Mouse (Mus musculus) urinary bladder, postnatal 14 days (tissue): ENCODE measurements around the gene Mrc1.

ENCODE experiments used
- DNase-seq: peaks from one replicate; pipeline ENCODE4 v3.0.0; 2021; ENCODE audit warnings: low spot score

Gene Mrc1

DNA sequence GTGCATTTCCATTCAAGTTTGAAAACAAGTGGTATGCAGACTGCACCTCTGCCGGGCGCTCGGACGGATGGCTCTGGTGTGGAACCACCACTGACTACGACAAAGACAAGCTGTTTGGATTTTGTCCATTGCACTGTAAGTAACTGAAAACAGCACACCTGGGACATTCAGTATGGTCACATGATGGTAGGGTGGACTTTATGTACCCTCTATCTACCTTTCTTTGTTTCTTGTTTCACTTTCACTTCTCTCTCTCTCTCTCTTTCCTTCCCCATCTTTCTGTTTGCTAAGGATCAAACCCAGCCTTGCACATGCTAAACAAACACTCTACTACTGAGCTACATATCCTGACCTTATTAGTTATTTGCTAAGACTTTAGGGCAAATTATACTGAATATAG lies 15.0 kb downstream of the Mrc1 start:
- DNase-seq, result no peak

GRCm38 (mm10) chr2:14244668-14245067 lies 15.5 kb downstream of the Mrc1 start:
- no peak for DNase-seq

GRCm38 (mm10) chr2:14249839-14250564 lies 20.8 kb downstream of the Mrc1 start:
- DNase-seq, result no peak

- no peak for DNase-seq
These were observed 22.7 kb downstream of the Mrc1 start for GRCm38 (mm10) chr2:14251938-14252337.

DNA sequence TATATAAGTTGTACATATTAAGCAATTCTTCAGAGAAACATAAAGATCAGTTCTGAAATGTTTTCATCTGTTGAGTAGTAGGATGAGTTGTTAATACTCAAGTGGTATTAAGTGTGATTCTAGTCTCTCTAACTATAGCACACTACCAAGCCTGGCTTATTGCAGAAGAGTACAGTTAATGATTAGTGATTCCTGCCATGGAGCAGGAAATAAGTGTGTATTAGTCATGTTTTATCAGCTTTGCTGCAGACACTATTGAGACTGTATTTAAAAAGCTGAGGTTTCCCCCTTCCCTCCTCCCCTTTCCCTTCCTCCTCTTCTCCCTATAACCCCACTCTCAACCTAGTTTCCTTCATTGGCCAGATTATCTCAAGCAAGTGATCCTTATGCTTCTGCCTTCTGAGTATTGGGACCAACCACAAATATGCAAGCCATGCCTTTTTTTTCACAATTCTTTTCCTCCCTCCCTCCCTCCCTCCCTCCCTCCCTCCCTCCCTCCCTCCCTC lies 29.2 kb downstream of the Mrc1 start:
- DNase-seq, result no peak

GRCm38 (mm10) chr2:14262090-14262489 lies 32.9 kb downstream of the Mrc1 start:
- DNase-seq, result no peak

DNA sequence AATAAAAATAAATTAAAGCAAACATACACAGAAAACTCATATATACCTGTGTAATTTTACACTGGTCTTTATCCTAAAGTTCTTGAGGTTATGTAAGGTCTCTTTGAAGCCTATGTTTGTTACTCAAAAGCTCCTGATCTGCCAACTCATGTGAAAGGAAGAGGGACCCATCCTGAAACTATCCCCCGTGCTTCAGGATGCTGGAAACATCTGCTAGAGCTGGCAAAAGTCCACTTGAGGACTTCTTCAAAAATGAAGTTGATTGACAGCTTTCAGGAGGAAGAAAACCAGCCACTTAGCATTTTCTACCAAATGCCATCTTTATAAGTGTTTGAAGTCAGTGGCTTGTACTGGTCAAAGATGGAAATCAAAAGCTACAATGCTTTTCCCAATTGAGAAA lies 40.0 kb downstream of the Mrc1 start:
- DNase-seq, result no peak

DNA sequence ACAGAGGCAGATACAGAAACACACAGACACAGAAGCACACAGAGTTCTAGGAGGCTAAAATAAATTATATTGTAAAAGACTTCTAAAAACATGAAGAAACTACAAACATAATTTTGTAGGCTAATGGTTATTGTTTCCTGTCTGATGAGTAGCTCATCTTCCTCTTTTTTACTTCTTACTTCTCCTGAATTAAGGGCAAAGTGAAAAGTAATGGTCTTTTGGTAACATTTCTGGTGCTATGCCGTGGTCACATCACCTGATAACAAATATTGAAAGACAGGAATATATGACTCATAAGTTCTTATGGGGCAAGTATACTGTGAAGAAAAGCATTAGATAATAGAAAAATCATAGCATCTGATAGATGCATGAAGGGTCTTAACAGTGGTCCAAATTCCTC lies 42.9 kb downstream of the Mrc1 start:
- DNase-seq, result no peak

GRCm38 (mm10) chr2:14275796-14276195 lies 46.6 kb downstream of the Mrc1 start:
- DNase-seq, result no peak

- DNase-seq, result no peak
These were observed 50.1 kb downstream of the Mrc1 start for GRCm38 (mm10) chr2:14279256-14279655.

DNA sequence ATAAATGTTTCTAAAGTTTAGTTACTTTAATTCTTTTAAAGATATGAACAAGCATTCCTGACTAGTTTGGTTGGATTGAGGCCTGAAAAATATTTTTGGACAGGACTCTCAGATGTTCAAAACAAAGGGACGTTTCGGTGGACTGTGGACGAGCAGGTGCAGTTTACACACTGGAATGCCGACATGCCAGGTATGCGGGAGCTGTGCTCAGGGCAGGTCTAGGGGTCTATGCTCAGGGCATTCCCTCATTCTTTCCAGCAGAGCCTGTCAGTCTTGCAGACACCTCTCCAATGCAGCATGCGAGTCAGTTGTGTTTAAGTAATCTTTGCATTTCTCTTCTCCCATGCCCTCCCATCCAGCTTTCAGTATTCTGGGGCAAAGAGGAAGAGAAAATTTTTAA lies 50.6 kb downstream of the Mrc1 start:
- DNase-seq, result no peak

- DNase-seq, result peak; percentile 92
These were observed 66.1 kb downstream of the Mrc1 start for GRCm38 (mm10) chr2:14295334-14295733.

- DNase-seq, result no peak
These were observed 83.6 kb downstream of the Mrc1 start for GRCm38 (mm10) chr2:14312505-14313380.

GRCm38 (mm10) chr2:14315113-14315512 lies 85.9 kb downstream of the Mrc1 start:
- DNase-seq, result no peak

DNA sequence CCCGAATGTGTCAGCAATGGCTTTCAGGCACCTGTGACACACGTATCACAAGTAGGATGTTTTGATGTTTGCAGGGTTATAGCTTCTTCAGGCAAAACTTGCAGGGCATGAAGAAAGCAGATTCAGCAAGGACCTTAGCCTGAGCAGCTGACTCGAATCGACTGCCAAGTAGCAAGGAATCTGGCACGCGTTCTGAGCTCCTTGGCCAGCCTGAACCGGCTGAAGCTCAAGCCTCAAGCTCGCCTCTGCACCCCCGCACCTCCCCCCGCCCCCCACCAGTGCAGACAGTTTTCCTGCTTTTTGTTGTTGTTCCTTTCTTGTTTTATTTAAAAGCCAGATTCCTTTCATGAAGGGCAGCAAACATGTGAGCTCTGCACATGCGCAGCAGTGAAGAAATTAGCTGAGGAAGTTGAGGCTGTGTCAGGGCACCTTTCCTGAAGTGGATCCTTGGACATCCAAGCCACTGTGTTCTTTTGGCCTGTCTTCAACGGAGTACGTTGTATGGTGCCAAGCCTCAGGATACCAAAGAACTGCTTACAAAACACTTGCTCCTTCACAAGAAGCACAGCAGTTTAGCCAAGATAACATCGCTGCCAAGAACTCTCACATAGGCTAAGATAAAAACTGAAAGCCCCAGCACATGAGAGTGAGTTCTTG lies 112.6 kb downstream of the Mrc1 start:
- peak; percentile 76 for DNase-seq

GRCm38 (mm10) chr2:14342309-14342839 lies 113.2 kb downstream of the Mrc1 start:
- peak; percentile 47 for DNase-seq
